14 mouse cellular contexts compared by ENCODE assay signal in the genomic region with DNA sequence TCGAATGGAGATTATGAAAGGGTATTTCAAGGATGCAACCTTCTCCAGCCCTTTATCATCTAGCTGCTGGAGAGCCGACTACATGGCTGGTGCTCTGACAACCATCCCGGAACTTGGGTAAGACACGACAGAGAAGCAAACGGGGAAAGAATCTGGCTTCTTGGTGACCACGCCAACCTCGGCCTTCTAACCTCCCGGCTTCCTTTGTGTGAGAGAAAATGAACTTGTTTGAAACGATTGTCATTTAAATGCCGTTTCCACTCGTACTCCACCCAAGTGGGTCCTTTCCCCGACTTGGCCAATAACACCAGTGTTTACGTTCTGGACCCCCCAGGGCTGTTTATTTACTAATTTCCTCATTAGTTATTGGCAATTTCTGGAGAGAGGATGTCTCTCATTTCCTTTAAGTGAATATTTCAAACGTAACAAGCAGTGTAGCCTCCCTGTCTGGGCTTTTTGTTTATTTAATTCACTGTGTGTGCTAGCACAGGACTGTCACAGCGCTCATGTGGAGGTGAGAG. TPM values are rescaled to one million over a fixed set of nuclear protein-coding genes. Genes with fewer than 3 reads are reported as not detected.
DNase-seq lines count a peak whose midpoint lies in the region; ATAC-seq and TF ChIP-seq lines count a peak whose summit lies in the region.
"Had no signal": no experiment of that assay in that cellular context is flagged by ENCODE, and none has a peak within 500 bp of the region (broad histone marks: within the 10 kb centered on the region; RNA-seq: fewer than 3 reads in every experiment).

No protein-coding gene starts in this region.

- no peak for DNase-seq in heart, postnatal 4 days
- peak; percentile 52 for DNase-seq in lung, embryonic 14.5 days
- DNase-seq in lung, postnatal 4 days = no peak
- DNase-seq in ES-CJ7 (ENCODE audit: low read depth, low spot score) = peak; percentile 86
- DNase-seq in adrenal gland, adult 18-20 months (ENCODE audit: low spot score in 2 of 2) = no peak
- DNase-seq: cerebellum, adult 9-10 months; gastrocnemius, postnatal 25 days; right cerebral cortex, adult 18-20 months had no signal

- TF ChIP-seq POLR2A in olfactory bulb, adult 2 months (IDR thresholded peaks at IDR 0.05; ENCODE audit: insufficient read depth, low read depth, low read length) = no peak

- H3K4me3 ChIP-seq in heart, embryonic 13.5 days = no peak overlapping the region
- H3K4me3 ChIP-seq in lung, embryonic 14.5 days (ENCODE audit: low read depth, low read length) = no peak overlapping the region
- no peak overlapping the region for H3K4me3 ChIP-seq in olfactory bulb, adult 2 months (ENCODE audit: insufficient read depth, low read depth, low read length)
- H3K4me3 ChIP-seq: embryonic facial prominence, embryonic 12.5 days; liver, embryonic 15.5 days; midbrain, embryonic 15.5 days had no signal

- H3K9ac ChIP-seq in heart, embryonic 13.5 days = peak overlapping the region; percentile 33; the same call in 1 of the 2 replicates
- H3K9ac ChIP-seq in lung, embryonic 14.5 days = no peak overlapping the region
- H3K9ac ChIP-seq: embryonic facial prominence, embryonic 12.5 days; liver, embryonic 15.5 days; midbrain, embryonic 15.5 days had no signal

- H3K9me3 ChIP-seq in heart, embryonic 13.5 days = no peaks in the 10 kb centered on the region
- H3K9me3 ChIP-seq in lung, embryonic 14.5 days (ENCODE audit: low read depth, low read length) = no peaks in the 10 kb centered on the region
- H3K9me3 ChIP-seq: embryonic facial prominence, embryonic 12.5 days; liver, embryonic 15.5 days; midbrain, embryonic 15.5 days had no signal

- H3K4me1 ChIP-seq in heart, embryonic 13.5 days = peaks cover 86% of the 10 kb centered on the region
- H3K4me1 ChIP-seq in lung, embryonic 14.5 days (ENCODE audit: insufficient read depth) = peaks cover 46% of the 10 kb centered on the region
- H3K4me1 ChIP-seq in olfactory bulb, adult 2 months (ENCODE audit: control insufficient read depth, insufficient read depth, low read length) = peaks cover 65% of the 10 kb centered on the region

- no peaks in the 10 kb centered on the region for H3K36me3 ChIP-seq in heart, embryonic 13.5 days
- no peaks in the 10 kb centered on the region for H3K36me3 ChIP-seq in lung, embryonic 14.5 days (ENCODE audit: insufficient read depth)
- H3K36me3 ChIP-seq: embryonic facial prominence, embryonic 12.5 days; liver, embryonic 15.5 days; midbrain, embryonic 15.5 days had no signal

- no peak for TF ChIP-seq CTCF in lung, embryonic 14.5 days (IDR thresholded peaks at IDR 0.05; ENCODE audit: low read depth)
- TF ChIP-seq CTCF in olfactory bulb, adult 2 months (IDR thresholded peaks at IDR 0.05; ENCODE audit: insufficient read depth, low read depth, low read length) = no peak

- peak overlapping the region; percentile 96 for H3K27ac ChIP-seq in heart, embryonic 13.5 days (replicated peaks)
- H3K27ac ChIP-seq in lung, embryonic 14.5 days (ENCODE audit: low read depth) = peak overlapping the region; percentile 94
- H3K27ac ChIP-seq in olfactory bulb, adult 2 months (ENCODE audit: insufficient read depth, low read depth, low read length) = peak overlapping the region; percentile 20
- H3K27ac ChIP-seq: embryonic facial prominence, embryonic 12.5 days; liver, embryonic 15.5 days; midbrain, embryonic 15.5 days had no signal

- H3K27me3 ChIP-seq in heart, embryonic 13.5 days (replicated peaks) = no peaks in the 10 kb centered on the region
- H3K27me3 ChIP-seq in lung, embryonic 14.5 days (ENCODE audit: insufficient read depth, low read length) = no peaks in the 10 kb centered on the region
- H3K27me3 ChIP-seq: embryonic facial prominence, embryonic 12.5 days; liver, embryonic 15.5 days; midbrain, embryonic 15.5 days had no signal

- H3K4me2 ChIP-seq in heart, embryonic 13.5 days = no peak overlapping the region
- H3K4me2 ChIP-seq in lung, embryonic 14.5 days = no peak overlapping the region
- H3K4me2 ChIP-seq: embryonic facial prominence, embryonic 12.5 days; liver, embryonic 15.5 days; midbrain, embryonic 15.5 days had no signal

- WGBS in heart, embryonic 13.5 days = 53% methylated on average over 15 of the region's 15 CpGs
- WGBS in lung, embryonic 14.5 days = 45% methylated on average over 15 of the region's 15 CpGs
- 53% methylated on average over 15 of the region's 15 CpGs for WGBS in olfactory bulb, adult 2 months

- no peak for ATAC-seq in heart, embryonic 13.5 days (ENCODE audit: extremely low read depth, insufficient number of reproducible peaks, low FRiP score, low TSS enrichment)
- ATAC-seq in lung, embryonic 14.5 days (ENCODE audit: insufficient read depth) = no peak
- ATAC-seq: forebrain, embryonic 14.5 days; midbrain, embryonic 15.5 days had no signal

RNA-seq across cellular contexts. Expression of gene Ksr1, which starts 52.8 kb away (rescaled TPM):
- polyA plus RNA-seq in heart, embryonic 13.5 days (2015; fragmentation: Nextera tagmentation; extraction: Ambion mirVana) = 2.2 and 2.4 TPM in 2 replicates
- 10 to 100 TPM; 14.6 to 15.8 TPM for total RNA-seq in heart, postnatal 4 days (2021)
- 4.0 and 5.1 TPM in 2 replicates for polyA plus RNA-seq in lung, embryonic 14.5 days (2014; fragmentation: Nextera tagmentation; extraction: Ambion mirVana)
- not detected in 2 replicates for polyA plus RNA-seq in olfactory bulb, adult 2 months (2012; ENCODE audit: insufficient read depth, insufficient read length, low replicate concordance, missing spikeins)
- total RNA-seq in adrenal gland, adult 18-20 months (2021) = 1 to 10 TPM; 6.7 to 7.4 TPM

Comparison
In these comparisons a context has a peak if more than half of its experiments do, and no peak if none do; other contexts are left out.
1. DNase-seq: peak in lung, embryonic 14.5 days (single experiment) and ES-CJ7 (single experiment); none in heart, postnatal 4 days (single experiment), lung, postnatal 4 days (0 of 2) and adrenal gland, adult 18-20 months (0 of 2).
2. H3K27ac ChIP-seq: peak in every context shown above with its lines; median percentile 96 in heart, embryonic 13.5 days; 94 in lung, embryonic 14.5 days; 20 in olfactory bulb, adult 2 months.